Mouse (Mus musculus) forebrain, embryonic 11.5 days (tissue): Measurements from ENCODE around the gene Apobec2. TPM values are rescaled to one million over a fixed set of nuclear protein-coding genes. Genes with fewer than 3 reads are reported as not detected.

Experiments used
- ATAC-seq: fragments of 200-750 bp; cut with Nextera tagmentation; replicated peaks from 2 replicates; pipeline ENCODE4 v1.8.0; 2017; ENCODE audit warnings: moderate TSS enrichment; ENCODE audit not compliant: low FRiP score
- DNase-seq: peaks from one replicate; pipeline ENCODE4 v3.0.0-alpha.2; 2017; ENCODE audit warnings: low spot score
- H3K27ac ChIP-seq: fragments of 300-500 bp; sonication (generic); 2 replicates; pipeline ENCODE4 v1.5.1; 2014; ENCODE audit warnings: low read depth, low read length
- H3K27me3 ChIP-seq: fragments of 300-500 bp; sonication (generic); 2 replicates; pipeline ENCODE4 v1.6.1; 2014; ENCODE audit warnings: mild to moderate bottlenecking, low read length, mixed read lengths; ENCODE audit not compliant: control insufficient read depth, insufficient read depth
- H3K36me3 ChIP-seq: fragments of 300-500 bp; sonication (generic); 2 replicates; pipeline ENCODE4 v1.6.1; 2014; ENCODE audit warnings: mild to moderate bottlenecking, low read length, moderate library complexity, mixed read lengths; ENCODE audit not compliant: control insufficient read depth, insufficient read depth
- H3K4me1 ChIP-seq: fragments of 300-500 bp; sonication (generic); replicated peaks from 2 replicates; pipeline ENCODE4 v1.6.1; 2014; ENCODE audit warnings: low read length, mixed read lengths; ENCODE audit not compliant: control insufficient read depth, insufficient read depth
- H3K4me2 ChIP-seq: fragments of 300-500 bp; sonication (generic); 2 replicates; pipeline ENCODE4 v1.6.1; 2014; ENCODE audit warnings: low read depth, mild to moderate bottlenecking, low read length, moderate library complexity, mixed read lengths; ENCODE audit not compliant: severe bottlenecking
- H3K4me3 ChIP-seq: fragments of 300-500 bp; sonication (generic); 2 replicates; pipeline ENCODE4 v1.5.1; 2014; ENCODE audit warnings: low read depth, low read length
- H3K9ac ChIP-seq: fragments of 300-500 bp; sonication (generic); 2 replicates; pipeline ENCODE4 v1.6.1; 2014; ENCODE audit warnings: low read length
- H3K9me3 ChIP-seq: fragments of 300-500 bp; sonication (generic); 2 replicates; pipeline ENCODE4 v1.6.1; 2016; ENCODE audit warnings: low read length, mixed read lengths; ENCODE audit not compliant: control insufficient read depth
- WGBS: fragments of 180-500 bp; shearing (Covaris S2); extraction: QIAGEN DNeasy Blood & Tissue Kit; methylation state at CpG from one replicate; pipeline ENCODE4 v1.1.7; 2014; 5-methylcytosine and 5-hydroxymethylcytosine counted together
- polyA plus RNA-seq: library from polyadenylated mRNA; unstranded; fragments of >200 nt; fragmentation: Nextera tagmentation; extraction: Ambion mirVana; gene quantifications from 2 replicates; pipeline ENCODE4 v1.2.1, GENCODE M21; 2014

Gene Apobec2
- polyA plus RNA-seq, 1 experiment from 2014 or later = 0.56 TPM

GRCm38 (mm10) chr17:48391446-48391845 lies 41.3 kb downstream of the Apobec2 start:
- Histone ChIP-seq H3K4me2 (no peak overlapping the region), H3K9me3 (no peaks in the 10 kb centered on the region), H3K4me3 (no peak overlapping the region), H3K27ac (no peak overlapping the region), H3K36me3 (peaks cover 34% of the 10 kb centered on the region), H3K4me1 (no peaks in the 10 kb centered on the region), H3K27me3 (no peaks in the 10 kb centered on the region), H3K9ac (no peak overlapping the region)
- WGBS = 93% methylated on average over 5 of the region's 5 CpGs
- ATAC-seq (no peak), DNase-seq (no peak)

GRCm38 (mm10) chr17:48389442-48389841 lies 43.3 kb downstream of the Apobec2 start:
- H3K27ac ChIP-seq = no peak overlapping the region
- H3K36me3 ChIP-seq = peaks cover 31% of the 10 kb centered on the region
- DNase-seq (no peak), ATAC-seq (no peak)
- no peaks in the 10 kb centered on the region for H3K4me1 ChIP-seq
- H3K4me2 ChIP-seq = no peak overlapping the region
- no peaks in the 10 kb centered on the region for H3K27me3 ChIP-seq
- no peak overlapping the region for H3K9ac ChIP-seq
- no peak overlapping the region for H3K4me3 ChIP-seq
- H3K9me3 ChIP-seq = no peaks in the 10 kb centered on the region
- WGBS = 93% methylated on average over 5 of the region's 5 CpGs

- DNase-seq = no peak
- Histone ChIP-seq H3K9me3 (no peaks in the 10 kb centered on the region), H3K4me2 (no peak overlapping the region), H3K4me3 (no peak overlapping the region), H3K27ac (no peak overlapping the region), H3K4me1 (no peaks in the 10 kb centered on the region), H3K36me3 (peaks cover 26% of the 10 kb centered on the region), H3K27me3 (no peaks in the 10 kb centered on the region), H3K9ac (no peak overlapping the region)
- no peak for ATAC-seq
- WGBS = 88% methylated on average over 2 of the region's 2 CpGs
Observed at GRCm38 (mm10) chr17:48388666-48389065, 44.1 kb downstream of the Apobec2 start.

GRCm38 (mm10) chr17:48385786-48386461 lies 46.8 kb downstream of the Apobec2 start:
- Histone ChIP-seq H3K4me2 (no peak overlapping the region), H3K36me3 (peaks cover 9% of the 10 kb centered on the region; the same call in 1 of the 2 replicates)
- ATAC-seq = no peak

GRCm38 (mm10) chr17:48379050-48379449 lies 53.7 kb downstream of the Apobec2 start:
- no peaks in the 10 kb centered on the region for H3K9me3 ChIP-seq
- H3K27ac ChIP-seq = no peak overlapping the region
- no peaks in the 10 kb centered on the region for H3K27me3 ChIP-seq
- ATAC-seq = no peak
- H3K9ac ChIP-seq = no peak overlapping the region
- H3K4me3 ChIP-seq = no peak overlapping the region
- no peak for DNase-seq
- no peaks in the 10 kb centered on the region for H3K36me3 ChIP-seq
- H3K4me2 ChIP-seq = no peak overlapping the region
- H3K4me1 ChIP-seq = no peaks in the 10 kb centered on the region

More at GRCm38 (mm10) chr17:48385786-48386461, 46.8 kb downstream of the Apobec2 start:
- no peak overlapping the region for H3K27ac ChIP-seq
- no peaks in the 10 kb centered on the region for H3K9me3 ChIP-seq
- no peaks in the 10 kb centered on the region for H3K27me3 ChIP-seq
- DNase-seq = no peak
- no peaks in the 10 kb centered on the region for H3K4me1 ChIP-seq
- H3K9ac ChIP-seq = no peak overlapping the region
- WGBS = 88% methylated on average over 2 of the region's 2 CpGs
- H3K4me3 ChIP-seq = no peak overlapping the region

GRCm38 (mm10) chr17:48376102-48376501 lies 56.6 kb downstream of the Apobec2 start:
- Histone ChIP-seq H3K27me3 (no peaks in the 10 kb centered on the region), H3K4me1 (no peaks in the 10 kb centered on the region), H3K4me2 (no peak overlapping the region), H3K9me3 (no peaks in the 10 kb centered on the region), H3K9ac (no peak overlapping the region), H3K4me3 (no peak overlapping the region), H3K27ac (no peak overlapping the region), H3K36me3 (no peaks in the 10 kb centered on the region)
- no peak for DNase-seq
- no peak for ATAC-seq
- WGBS = 89% methylated on average over 1 of the region's 1 CpGs

- Histone ChIP-seq H3K4me1 (no peaks in the 10 kb centered on the region), H3K9ac (no peak overlapping the region), H3K9me3 (no peaks in the 10 kb centered on the region), H3K36me3 (no peaks in the 10 kb centered on the region), H3K27ac (no peak overlapping the region), H3K4me2 (no peak overlapping the region), H3K27me3 (no peaks in the 10 kb centered on the region), H3K4me3 (no peak overlapping the region)
- 78% methylated on average over 8 of the region's 8 CpGs for WGBS
- ATAC-seq (no peak), DNase-seq (no peak)
Observed at GRCm38 (mm10) chr17:48372987-48373386, 59.7 kb downstream of the Apobec2 start.

- Histone ChIP-seq H3K36me3 (no peaks in the 10 kb centered on the region), H3K4me2 (no peak overlapping the region), H3K9me3 (no peaks in the 10 kb centered on the region), H3K9ac (no peak overlapping the region), H3K4me1 (no peaks in the 10 kb centered on the region), H3K4me3 (no peak overlapping the region), H3K27ac (no peak overlapping the region), H3K27me3 (no peaks in the 10 kb centered on the region)
- no peak for DNase-seq
- ATAC-seq = no peak
Observed at GRCm38 (mm10) chr17:48371621-48372020, 61.1 kb downstream of the Apobec2 start.
